Mouse (Mus musculus) megakaryocyte, embryonic 14.5 days (primary cell): ENCODE results near the gene Fmnl1. TPM values are rescaled to one million over a fixed set of nuclear protein-coding genes. Genes with fewer than 3 reads are reported as not detected.

Experiments
- H3K27me3 ChIP-seq: replicated peaks from 2 replicates; pipeline ENCODE3; 2012; ENCODE audit warnings: inconsistent platforms
- H3K36me3 ChIP-seq: replicated peaks from 2 replicates; pipeline ENCODE3; 2012; ENCODE audit warnings: low read length, inconsistent platforms, mixed read lengths
- H3K4me1 ChIP-seq: 2 replicates; pipeline ENCODE4 v1.6.1; 2012; ENCODE audit warnings: inconsistent platforms
- H3K4me3 ChIP-seq: replicated peaks from 2 replicates; pipeline ENCODE3; 2012; ENCODE audit warnings: moderate library complexity, mild to moderate bottlenecking, inconsistent platforms
- H3K9me3 ChIP-seq: 2 replicates; pipeline ENCODE4 v1.6.1; 2012; ENCODE audit warnings: inconsistent platforms
- FLI1 ChIP-seq: IDR thresholded peaks from 2 replicates; pipeline ENCODE4 v1.6.1; 2012; ENCODE audit warnings: low read length, inconsistent platforms, mixed read lengths
- GATA1 ChIP-seq: IDR thresholded peaks from 3 replicates; pipeline ENCODE4 v1.6.1; 2012; ENCODE audit warnings: mixed read lengths, low read length, inconsistent platforms, borderline replicate concordance
- polyA plus RNA-seq: library from polyadenylated mRNA; stranded (reverse); fragments of >175 nt; gene quantifications from 2 replicates; pipeline ENCODE4 v1.2.3, GENCODE M21; 2012; ENCODE audit warnings: low replicate concordance; ENCODE audit not compliant: insufficient read depth

Gene Fmnl1
- polyA plus RNA-seq, 1 experiment = 36.6 TPM

DNA sequence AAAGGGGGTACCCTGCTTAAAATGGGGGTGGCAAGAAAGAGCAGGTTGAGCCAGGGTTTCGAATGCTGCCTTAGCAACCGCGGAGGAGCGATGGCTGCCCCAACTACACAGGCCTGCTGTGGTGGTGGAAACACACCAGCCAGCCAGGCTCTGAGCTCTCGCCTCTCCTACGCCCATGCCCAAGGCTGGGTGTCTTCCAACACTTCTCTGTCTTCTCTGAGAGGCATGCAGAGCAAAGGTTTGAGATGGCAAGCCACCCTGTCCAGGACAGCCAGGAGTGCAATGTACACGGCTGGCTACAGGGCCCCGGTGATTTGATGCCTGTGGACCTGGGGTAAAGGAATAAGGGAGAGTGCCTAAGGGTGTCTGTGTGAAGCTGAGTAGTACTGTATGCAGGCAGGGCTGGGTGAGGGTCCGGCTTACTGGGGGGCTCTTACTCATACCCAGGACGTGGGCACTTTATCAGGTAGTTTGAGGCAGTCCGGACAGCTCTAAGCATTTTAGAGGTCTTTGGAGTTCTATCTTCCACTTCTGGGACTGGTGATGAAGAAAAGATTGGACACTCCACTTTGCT lies 3.0 kb downstream of the Fmnl1 start:
- H3K9me3 ChIP-seq = no peaks in the 10 kb centered on the region
- peaks cover 3% of the 10 kb centered on the region for H3K36me3 ChIP-seq
- H3K27me3 ChIP-seq = peaks cover 47% of the 10 kb centered on the region
- peak overlapping the region; percentile 52 for H3K4me3 ChIP-seq
- H3K4me1 ChIP-seq = peaks cover 92% of the 10 kb centered on the region
- TF ChIP-seq FLI1 (no peak), GATA1 (no peak)

DNA sequence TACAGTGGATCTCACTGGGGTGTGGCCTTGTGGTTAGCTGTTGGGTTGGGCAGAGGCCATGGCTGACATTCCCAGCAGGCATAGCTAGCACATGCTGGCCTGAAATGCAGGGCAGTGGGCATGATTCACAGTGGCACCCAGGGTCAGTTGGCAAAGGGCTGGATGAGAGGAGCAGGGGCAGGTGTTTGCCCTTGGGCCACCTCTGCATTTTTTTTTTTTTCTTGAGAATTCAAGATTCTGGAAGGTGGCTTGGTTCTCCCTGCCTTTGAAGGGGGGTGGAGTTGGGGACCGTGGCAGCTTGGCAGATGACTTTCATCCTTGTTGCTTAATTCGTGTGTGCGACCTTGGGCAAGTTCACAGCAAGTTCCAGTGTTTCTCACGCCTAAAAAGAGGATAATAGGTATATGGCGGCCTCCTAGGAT lies 3.5 kb downstream of the Fmnl1 start:
- Histone ChIP-seq H3K27me3 (peaks cover 48% of the 10 kb centered on the region), H3K36me3 (peaks cover 9% of the 10 kb centered on the region), H3K4me1 (peaks cover 90% of the 10 kb centered on the region), H3K4me3 (peak overlapping the region; percentile 74), H3K9me3 (no peaks in the 10 kb centered on the region)
- TF ChIP-seq FLI1 (no peak), GATA1 (no peak)

DNA sequence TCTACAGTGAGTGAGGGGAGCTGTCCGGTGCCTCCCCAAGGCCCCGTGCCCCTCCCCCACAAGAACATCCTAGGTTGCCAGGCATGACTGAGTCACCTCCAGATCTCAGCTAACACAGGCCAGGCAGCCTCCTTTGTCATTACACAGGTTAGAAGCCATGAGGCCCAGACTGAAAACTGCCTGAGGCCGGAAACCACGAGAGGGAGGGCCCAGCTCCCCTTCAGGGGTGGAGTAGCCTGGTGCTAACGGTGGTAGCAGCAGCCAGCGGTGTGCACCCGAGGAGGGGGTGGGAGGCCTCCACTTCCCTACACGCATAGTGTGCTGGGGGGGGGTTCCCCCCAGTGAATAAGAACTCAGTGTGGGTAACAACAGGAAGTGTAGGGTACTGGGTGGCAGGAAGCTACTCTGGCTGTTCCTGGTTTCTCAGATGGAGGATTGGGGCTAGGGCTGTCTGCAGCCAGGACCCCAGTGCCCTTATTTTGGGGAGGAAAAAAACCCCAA lies 4.0 kb downstream of the Fmnl1 start:
- no peak for TF ChIP-seq GATA1
- TF ChIP-seq FLI1 = no peak
- peaks cover 48% of the 10 kb centered on the region for H3K27me3 ChIP-seq
- H3K4me3 ChIP-seq = peak overlapping the region; percentile 70
- peaks cover 14% of the 10 kb centered on the region for H3K36me3 ChIP-seq
- no peaks in the 10 kb centered on the region for H3K9me3 ChIP-seq
- H3K4me1 ChIP-seq = peaks cover 90% of the 10 kb centered on the region

DNA sequence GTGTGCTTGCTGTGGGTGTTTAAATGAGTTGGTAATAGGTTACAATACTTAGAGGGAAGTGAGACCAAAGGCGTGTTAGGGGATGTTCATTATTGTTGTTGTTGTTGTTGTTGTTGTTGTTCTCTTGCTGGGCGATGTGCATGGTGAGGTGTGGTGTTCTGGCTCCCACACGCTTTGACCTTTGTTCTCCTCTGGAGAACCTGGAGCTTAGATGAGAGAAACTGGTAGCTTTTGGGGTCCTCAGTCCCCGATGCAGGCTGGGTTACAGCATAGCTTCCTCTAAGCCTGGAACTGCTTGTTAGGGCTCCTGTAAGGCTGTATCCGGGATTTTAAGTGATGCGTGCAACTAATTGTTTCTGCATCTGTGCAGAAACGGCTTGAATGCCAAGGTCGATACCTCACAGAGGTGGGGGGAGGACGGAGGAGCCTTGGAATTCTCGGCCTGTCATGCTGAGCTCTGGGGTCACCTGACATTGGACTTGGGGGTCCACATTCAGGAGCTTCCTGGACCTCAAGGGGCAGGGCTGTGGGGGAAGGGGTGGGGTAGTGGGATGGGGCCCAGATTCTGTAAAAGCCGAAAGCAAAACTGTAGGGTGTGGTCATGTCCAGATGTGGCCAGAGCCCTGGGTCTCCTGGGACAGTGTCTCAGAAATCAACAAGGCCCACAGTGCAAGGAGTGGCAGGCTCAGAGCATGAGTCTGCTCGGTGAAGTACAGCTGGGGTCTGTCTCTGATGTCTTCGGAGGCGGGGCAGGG lies 5.0 kb downstream of the Fmnl1 start:
- no peaks in the 10 kb centered on the region for H3K9me3 ChIP-seq
- peaks cover 42% of the 10 kb centered on the region for H3K27me3 ChIP-seq
- no peak for TF ChIP-seq FLI1
- TF ChIP-seq GATA1 = no peak
- H3K4me1 ChIP-seq = peaks cover 81% of the 10 kb centered on the region
- peaks cover 22% of the 10 kb centered on the region for H3K36me3 ChIP-seq
- peak overlapping the region; percentile 11 for H3K4me3 ChIP-seq

DNA sequence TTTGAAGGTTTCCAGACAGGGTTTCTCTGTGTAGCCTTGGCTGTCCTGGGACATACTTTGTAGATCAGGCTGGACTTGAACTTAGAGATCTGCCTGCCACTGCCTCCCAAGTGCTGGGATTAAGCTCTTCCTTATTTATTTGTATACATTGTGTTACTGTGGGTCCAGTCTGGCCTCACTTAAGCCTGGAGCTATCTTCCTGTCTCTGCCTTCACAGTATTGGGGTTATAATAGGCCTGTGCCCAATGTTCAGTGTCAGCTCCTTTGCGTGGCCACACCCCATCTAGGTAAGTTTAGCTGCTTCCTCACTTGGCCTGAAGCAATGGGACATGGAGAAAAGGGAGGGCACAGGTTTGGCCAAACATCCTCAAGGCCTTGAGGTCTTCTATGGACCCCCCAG lies 5.6 kb downstream of the Fmnl1 start:
- Histone ChIP-seq H3K27me3 (peaks cover 36% of the 10 kb centered on the region), H3K4me1 (peaks cover 74% of the 10 kb centered on the region), H3K4me3 (no peak overlapping the region)

DNA sequence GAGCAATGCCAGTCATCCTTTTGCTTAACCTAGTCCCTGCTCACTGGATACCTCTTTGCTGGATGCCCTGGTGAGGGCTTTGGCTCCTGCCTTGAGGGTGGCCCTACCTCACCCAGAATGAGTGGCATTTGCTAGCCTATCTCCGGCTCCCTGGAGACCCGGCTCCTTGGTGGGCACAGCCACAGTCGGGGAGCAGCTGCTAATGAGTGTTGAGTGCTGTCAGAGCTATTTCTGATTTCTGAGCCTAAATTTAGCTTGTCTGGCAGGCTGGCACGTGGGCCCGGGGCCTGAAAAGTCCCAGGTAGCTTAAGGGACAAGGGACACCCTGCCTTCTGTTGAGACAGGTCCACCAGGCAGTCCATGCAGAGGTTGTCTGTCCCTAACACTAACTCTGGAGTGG lies 6.3 kb downstream of the Fmnl1 start:
- Histone ChIP-seq H3K4me1 (peaks cover 71% of the 10 kb centered on the region), H3K4me3 (peak overlapping the region; percentile 48), H3K27me3 (peaks cover 29% of the 10 kb centered on the region), H3K9me3 (no peaks in the 10 kb centered on the region), H3K36me3 (peaks cover 28% of the 10 kb centered on the region)
- no peak for TF ChIP-seq FLI1
- no peak for TF ChIP-seq GATA1

More for the DNA sequence above, 5.6 kb downstream of the Fmnl1 start:
- Histone ChIP-seq H3K36me3 (peaks cover 22% of the 10 kb centered on the region), H3K9me3 (no peaks in the 10 kb centered on the region)
- TF ChIP-seq GATA1 (no peak), FLI1 (no peak)

DNA sequence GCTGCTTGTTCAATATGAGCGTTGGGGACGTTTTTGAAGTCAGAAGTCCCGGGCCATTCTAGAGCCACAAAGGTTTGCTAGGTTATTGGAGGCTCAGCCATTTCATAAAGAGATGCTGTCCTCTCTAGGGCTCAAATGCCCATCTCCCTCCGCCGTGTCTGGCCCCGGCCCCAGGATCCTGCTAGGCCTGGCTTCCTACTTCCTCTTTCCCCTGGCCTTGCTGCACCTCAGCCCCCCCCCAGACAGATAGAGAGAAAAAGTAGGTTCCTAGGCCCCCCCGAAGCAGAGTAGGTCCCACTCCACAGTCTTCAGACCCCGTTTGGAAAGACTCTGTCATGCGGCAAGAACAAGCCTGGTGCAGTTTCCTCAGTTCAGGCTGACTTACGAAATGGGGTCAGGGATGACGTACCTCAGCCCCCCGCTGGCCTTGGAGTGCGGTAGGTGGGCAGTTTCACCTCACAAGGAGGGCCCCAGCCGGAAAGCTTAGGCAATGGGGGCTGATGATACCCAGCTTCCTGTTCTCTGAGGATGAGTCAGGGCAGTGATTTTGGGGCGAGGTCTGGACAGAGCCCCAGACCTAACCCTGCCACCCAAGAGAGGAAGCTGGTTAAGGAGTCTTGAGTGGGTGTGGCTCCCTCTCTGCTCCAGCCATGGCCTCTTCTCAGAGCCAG lies 7.0 kb downstream of the Fmnl1 start:
- H3K4me3 ChIP-seq = no peak overlapping the region
- H3K36me3 ChIP-seq = peaks cover 35% of the 10 kb centered on the region
- no peaks in the 10 kb centered on the region for H3K9me3 ChIP-seq
- H3K27me3 ChIP-seq = peaks cover 23% of the 10 kb centered on the region
- TF ChIP-seq FLI1 = no peak
- no peak for TF ChIP-seq GATA1
- peaks cover 63% of the 10 kb centered on the region for H3K4me1 ChIP-seq

DNA sequence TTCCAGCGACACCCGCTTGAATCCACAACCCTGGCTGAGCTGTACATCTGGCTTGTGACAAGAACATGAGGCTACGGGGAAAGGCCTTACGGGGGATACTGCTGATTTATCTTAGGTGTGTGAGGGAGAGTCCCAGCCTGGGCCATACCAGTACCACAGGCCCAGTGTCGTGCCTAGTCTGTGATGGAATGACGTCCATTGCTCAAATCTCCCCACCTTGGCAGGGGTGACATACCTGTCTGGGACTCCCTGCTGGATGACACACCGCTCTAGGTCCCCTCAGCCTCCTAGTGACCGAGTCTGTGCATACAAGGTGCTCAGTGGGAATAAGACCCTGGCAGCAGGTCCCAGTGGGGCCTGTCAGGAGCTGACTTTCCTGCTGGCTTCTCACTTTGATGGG lies 7.8 kb downstream of the Fmnl1 start:
- H3K27me3 ChIP-seq = peaks cover 17% of the 10 kb centered on the region
- H3K4me3 ChIP-seq = peak overlapping the region; percentile 23
- H3K36me3 ChIP-seq = peaks cover 37% of the 10 kb centered on the region
- peaks cover 55% of the 10 kb centered on the region for H3K4me1 ChIP-seq
- H3K9me3 ChIP-seq = no peaks in the 10 kb centered on the region
- no peak for TF ChIP-seq FLI1
- TF ChIP-seq GATA1 = no peak

DNA sequence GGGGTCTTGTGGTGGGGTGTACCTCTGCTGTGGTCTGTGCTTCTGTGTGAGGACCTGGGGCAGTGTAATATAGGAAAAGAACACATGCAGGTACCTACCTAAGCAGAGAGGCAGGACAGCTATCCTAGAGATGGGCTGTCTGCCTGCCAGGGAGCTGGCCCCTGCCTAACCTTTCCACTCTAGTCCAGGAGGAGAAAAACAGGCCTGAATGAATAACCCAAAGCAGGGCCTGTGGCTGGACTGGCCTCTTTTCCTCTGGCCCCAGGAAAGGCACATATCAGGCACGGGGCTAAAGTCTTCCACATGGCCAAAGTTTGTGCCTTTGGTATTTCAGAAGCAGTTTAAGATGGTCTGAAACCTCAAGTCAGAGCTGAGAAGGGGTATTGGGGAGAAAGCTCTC lies 9.5 kb downstream of the Fmnl1 start:
- H3K27me3 ChIP-seq = peaks cover 15% of the 10 kb centered on the region
- no peak for TF ChIP-seq GATA1
- no peak for TF ChIP-seq FLI1
- peaks cover 39% of the 10 kb centered on the region for H3K36me3 ChIP-seq
- H3K9me3 ChIP-seq = no peaks in the 10 kb centered on the region
- peaks cover 49% of the 10 kb centered on the region for H3K4me1 ChIP-seq
- H3K4me3 ChIP-seq = no peak overlapping the region

DNA sequence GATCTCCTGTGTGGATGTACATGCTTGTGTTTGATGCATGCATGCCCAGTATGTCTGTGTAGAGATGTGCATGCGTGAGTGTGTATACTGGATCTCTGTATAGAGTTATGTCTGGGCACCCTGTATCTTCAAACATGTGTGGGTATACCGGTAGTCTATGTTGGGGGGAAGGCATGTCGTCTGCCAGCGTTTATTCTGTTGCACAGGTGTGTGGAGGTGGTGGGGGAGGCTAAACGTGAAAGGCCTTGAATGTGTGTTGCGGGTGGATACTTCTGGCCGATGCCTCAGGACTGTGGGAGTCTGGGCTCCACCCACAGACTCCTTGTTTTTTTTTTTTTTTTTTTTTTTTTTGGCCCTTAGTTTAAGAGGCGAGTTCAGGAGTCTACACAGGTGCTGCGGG lies 10.4 kb downstream of the Fmnl1 start:
- Histone ChIP-seq H3K9me3 (no peaks in the 10 kb centered on the region), H3K4me1 (peaks cover 40% of the 10 kb centered on the region), H3K4me3 (no peak overlapping the region), H3K27me3 (peaks cover 15% of the 10 kb centered on the region), H3K36me3 (peaks cover 48% of the 10 kb centered on the region)
- TF ChIP-seq GATA1 = no peak
- TF ChIP-seq FLI1 = no peak
